Mouse (Mus musculus): ENCODE results near the gene Dlgap1. TPM values are rescaled to one million over a fixed set of nuclear protein-coding genes. Genes with fewer than 3 reads are reported as not detected.

Gene Dlgap1
- 2.4 and 2.7 TPM in 2 replicates for polyA plus RNA-seq (2014; fragmentation: Nextera tagmentation; extraction: Ambion mirVana)

GRCm38 (mm10) chr17:69969021-69969815, at the start of gene Dlgap1:
Dlgap1 (plus strand) TSS chr17:69969073.
- peak within 1 kb of the TSS; percentile 66 for H3K9ac ChIP-seq (ENCODE audit: low read length)
- H3K36me3 ChIP-seq (ENCODE audit: control insufficient read depth, insufficient read depth, low read length): no peaks in the 10 kb centered on the region
- H3K4me2 ChIP-seq: peak within 1 kb of the TSS; percentile 88
- peak; percentile 95 for ATAC-seq (ENCODE audit: low FRiP score)
- H3K27ac ChIP-seq (ENCODE audit: low read depth, low read length): no peak within 1 kb of the TSS
- no peaks in the 10 kb centered on the region for H3K9me3 ChIP-seq (ENCODE audit: control insufficient read depth, low read length)
- peak within 1 kb of the TSS; percentile 56 for H3K4me3 ChIP-seq (ENCODE audit: low read depth, low read length)
- WGBS: under 1% methylated on average over 98 of the region's 105 CpGs
- no peaks in the 10 kb centered on the region for H3K4me1 ChIP-seq (ENCODE audit: control insufficient read depth, insufficient read depth, low read length)
- H3K27me3 ChIP-seq (ENCODE audit: control insufficient read depth, insufficient read depth, low read length): peaks cover 11% of the 10 kb centered on the region
- peak; percentile 97 for DNase-seq (ENCODE audit: low spot score, missing footprints)

DNA sequence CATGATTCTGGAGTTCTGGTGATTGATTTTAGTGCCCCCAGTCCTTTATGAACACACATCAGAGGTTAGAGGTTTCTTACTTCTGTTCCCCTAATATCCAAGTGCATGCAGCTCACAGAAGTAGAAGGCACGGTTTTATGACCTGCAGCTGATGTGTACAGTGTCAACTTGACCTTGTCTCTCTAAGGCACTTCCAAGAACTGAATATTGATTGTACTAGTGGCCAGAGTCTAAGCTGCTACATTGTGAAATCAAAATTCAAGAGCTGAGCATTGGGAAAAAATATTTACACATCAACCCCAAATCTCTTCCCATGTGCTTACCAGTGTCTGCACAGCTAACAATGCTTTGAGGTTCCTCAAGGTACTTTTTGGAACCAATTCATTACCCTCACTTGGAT, 13.9 kb upstream of the Dlgap1 start:
- Histone ChIP-seq H3K27me3 (ENCODE audit: control insufficient read depth, insufficient read depth, low read length) (no peaks in the 10 kb centered on the region), H3K4me3 (ENCODE audit: low read depth, low read length) (no peak overlapping the region), H3K4me2 (no peak overlapping the region), H3K9me3 (ENCODE audit: control insufficient read depth, low read length) (no peaks in the 10 kb centered on the region), H3K9ac (ENCODE audit: low read length) (no peak overlapping the region), H3K27ac (ENCODE audit: low read depth, low read length) (no peak overlapping the region), H3K36me3 (ENCODE audit: control insufficient read depth, insufficient read depth, low read length) (no peaks in the 10 kb centered on the region), H3K4me1 (ENCODE audit: control insufficient read depth, insufficient read depth, low read length) (no peaks in the 10 kb centered on the region)
- WGBS: 73% methylated on average over 1 of the region's 1 CpGs
- ATAC-seq (ENCODE audit: low FRiP score) (no peak), DNase-seq (ENCODE audit: low spot score, missing footprints) (no peak)

DNA sequence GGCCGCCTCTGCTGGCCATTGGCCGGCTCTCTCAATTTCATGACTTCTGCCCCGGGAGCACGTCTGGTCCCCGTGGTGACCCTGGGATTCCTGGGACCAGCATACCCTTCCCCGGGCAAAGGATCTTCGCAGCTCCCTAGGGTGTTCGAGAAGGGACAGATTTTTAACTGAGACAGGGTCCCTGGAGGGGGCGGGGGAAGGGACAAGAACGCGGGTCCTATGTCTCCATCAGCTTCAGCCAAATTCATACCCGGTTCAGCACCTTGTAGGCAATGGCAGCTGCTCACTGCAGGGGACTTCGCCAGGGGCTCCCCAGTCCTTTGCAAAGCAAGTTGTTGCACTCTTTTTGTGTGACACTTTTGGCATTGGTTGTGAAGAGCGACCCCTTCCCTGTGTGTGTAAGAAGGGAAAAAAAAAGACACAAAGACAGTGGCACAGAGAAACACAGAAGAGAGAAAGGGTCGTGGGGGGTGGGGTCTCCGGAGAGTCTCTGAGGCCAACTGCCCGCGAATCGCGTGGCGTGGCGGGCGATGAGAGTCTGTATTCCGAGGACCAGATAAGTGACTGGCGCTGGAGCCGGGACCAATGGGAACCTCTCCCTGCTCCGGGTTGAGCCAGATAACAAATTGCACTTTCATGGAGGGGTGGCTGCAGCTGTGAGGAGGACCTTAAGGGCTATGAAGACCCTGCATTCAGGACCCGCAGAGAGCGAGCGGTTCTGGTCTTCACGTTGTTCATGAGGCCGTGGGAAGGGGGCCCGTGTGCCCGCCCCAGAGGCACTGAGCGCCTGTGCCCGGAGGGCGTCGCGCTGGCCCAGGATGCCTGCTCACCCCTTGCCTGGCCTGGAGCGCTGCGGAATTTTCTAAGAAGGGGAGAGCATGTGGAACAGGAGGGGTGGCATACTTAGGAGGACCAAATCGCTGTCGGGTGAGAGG, 1.2 kb downstream of the Dlgap1 start:
- Histone ChIP-seq H3K4me2 (peak overlapping the region; percentile 88), H3K27ac (ENCODE audit: low read depth, low read length) (no peak overlapping the region), H3K9ac (ENCODE audit: low read length) (peak overlapping the region; percentile 66), H3K36me3 (ENCODE audit: control insufficient read depth, insufficient read depth, low read length) (no peaks in the 10 kb centered on the region), H3K4me3 (ENCODE audit: low read depth, low read length) (peak overlapping the region; percentile 56), H3K4me1 (ENCODE audit: control insufficient read depth, insufficient read depth, low read length) (no peaks in the 10 kb centered on the region), H3K9me3 (ENCODE audit: control insufficient read depth, low read length) (no peaks in the 10 kb centered on the region), H3K27me3 (ENCODE audit: control insufficient read depth, insufficient read depth, low read length) (peaks cover 11% of the 10 kb centered on the region)
- ATAC-seq (ENCODE audit: low FRiP score): peak; percentile 53
- under 1% methylated on average over 43 of the region's 43 CpGs for WGBS
- DNase-seq (ENCODE audit: low spot score, missing footprints): peak; percentile 94

DNA sequence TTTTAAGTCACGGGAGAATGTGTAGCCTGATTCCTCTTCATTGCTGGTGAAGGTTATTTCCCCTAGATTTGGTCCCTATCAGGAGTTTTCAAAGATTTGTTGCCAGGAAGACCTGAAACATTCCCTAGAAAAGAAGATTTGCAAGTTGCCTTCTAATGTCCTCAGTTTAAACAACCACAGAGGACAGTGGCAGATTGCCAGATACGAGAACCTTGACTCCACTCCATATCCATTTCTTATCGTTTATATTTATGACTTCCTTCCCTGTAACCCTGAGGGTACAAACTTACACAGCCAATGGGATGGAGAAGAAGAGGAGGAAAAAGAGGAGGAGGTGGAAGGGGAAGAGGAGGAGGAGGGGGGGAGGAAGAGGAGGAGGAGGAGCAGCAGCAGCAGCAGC, 4.2 kb downstream of the Dlgap1 start:
- Histone ChIP-seq H3K4me3 (ENCODE audit: low read depth, low read length) (no peak overlapping the region), H3K4me1 (ENCODE audit: control insufficient read depth, insufficient read depth, low read length) (no peaks in the 10 kb centered on the region), H3K4me2 (no peak overlapping the region), H3K36me3 (ENCODE audit: control insufficient read depth, insufficient read depth, low read length) (no peaks in the 10 kb centered on the region), H3K27me3 (ENCODE audit: control insufficient read depth, insufficient read depth, low read length) (peaks cover 11% of the 10 kb centered on the region), H3K27ac (ENCODE audit: low read depth, low read length) (no peak overlapping the region), H3K9me3 (ENCODE audit: control insufficient read depth, low read length) (no peaks in the 10 kb centered on the region), H3K9ac (ENCODE audit: low read length) (no peak overlapping the region)
- 83% methylated on average over 3 of the region's 3 CpGs for WGBS
- DNase-seq (ENCODE audit: low spot score, missing footprints) (no peak), ATAC-seq (ENCODE audit: low FRiP score) (no peak)

DNA sequence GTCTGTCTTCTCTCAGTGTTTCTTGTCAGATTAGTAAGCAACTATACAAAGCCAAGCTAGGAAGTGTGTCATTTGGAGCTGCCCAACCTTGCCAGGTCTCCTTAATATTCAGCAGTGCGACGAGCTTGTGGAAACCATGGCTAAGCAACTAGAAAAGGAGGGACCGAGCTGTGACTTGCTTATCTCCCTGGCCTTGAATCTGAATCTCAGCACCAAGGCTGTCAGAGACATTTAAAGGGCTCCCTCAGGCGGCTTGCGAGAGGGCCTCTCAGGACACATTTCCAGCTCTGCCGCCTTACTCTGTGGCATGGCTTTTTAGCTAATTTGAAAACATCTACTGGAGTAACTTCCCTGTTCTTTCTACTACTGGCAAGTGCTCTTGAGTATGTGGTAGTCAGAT, 5.1 kb downstream of the Dlgap1 start:
- Histone ChIP-seq H3K36me3 (ENCODE audit: control insufficient read depth, insufficient read depth, low read length) (no peaks in the 10 kb centered on the region), H3K9me3 (ENCODE audit: control insufficient read depth, low read length) (no peaks in the 10 kb centered on the region), H3K9ac (ENCODE audit: low read length) (no peak overlapping the region), H3K27me3 (ENCODE audit: control insufficient read depth, insufficient read depth, low read length) (peaks cover 11% of the 10 kb centered on the region), H3K27ac (ENCODE audit: low read depth, low read length) (no peak overlapping the region), H3K4me1 (ENCODE audit: control insufficient read depth, insufficient read depth, low read length) (no peaks in the 10 kb centered on the region), H3K4me3 (ENCODE audit: low read depth, low read length) (no peak overlapping the region), H3K4me2 (no peak overlapping the region)
- 68% methylated on average over 6 of the region's 6 CpGs for WGBS
- no peak for ATAC-seq (ENCODE audit: low FRiP score)
- no peak for DNase-seq (ENCODE audit: low spot score, missing footprints)

DNA sequence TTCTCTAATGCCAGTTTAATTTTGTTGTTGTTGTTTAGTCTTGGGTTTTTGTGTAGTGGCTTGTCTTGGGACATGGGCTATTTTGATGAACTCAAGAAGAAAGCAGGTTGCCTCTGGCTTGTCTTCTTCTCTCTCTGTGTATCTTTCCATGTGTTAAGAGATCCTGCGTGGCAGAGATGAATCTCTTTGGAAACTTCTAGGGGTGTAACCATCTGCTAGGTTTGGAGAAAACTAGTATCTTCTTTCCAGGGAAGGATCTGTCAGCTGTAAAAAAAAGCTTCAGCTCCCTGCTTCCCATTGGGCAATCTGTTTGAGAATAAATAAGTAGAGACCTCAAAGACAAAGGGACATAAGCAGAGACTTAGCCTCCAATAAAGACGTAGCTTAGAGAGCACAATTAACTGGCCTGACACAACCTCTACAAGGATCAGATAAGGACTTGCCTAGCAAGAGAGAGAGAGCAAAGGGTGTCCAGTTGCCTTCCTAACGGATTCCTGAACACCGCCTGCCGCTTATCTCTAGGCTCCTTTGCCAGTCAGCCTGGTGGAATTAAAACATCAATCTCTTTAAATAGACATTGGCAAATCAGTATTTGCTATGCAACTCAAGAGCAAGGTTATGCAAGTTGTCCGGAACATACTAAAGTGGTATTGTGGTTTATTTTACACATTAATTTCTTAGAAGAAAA, 13.5 kb downstream of the Dlgap1 start:
- H3K4me2 ChIP-seq: no peak overlapping the region
- no peak for DNase-seq (ENCODE audit: low spot score, missing footprints)
- H3K36me3 ChIP-seq (ENCODE audit: control insufficient read depth, insufficient read depth, low read length): no peaks in the 10 kb centered on the region
- no peaks in the 10 kb centered on the region for H3K27me3 ChIP-seq (ENCODE audit: control insufficient read depth, insufficient read depth, low read length)
- WGBS: 81% methylated on average over 6 of the region's 6 CpGs
- no peak overlapping the region for H3K9ac ChIP-seq (ENCODE audit: low read length)
- H3K4me1 ChIP-seq (ENCODE audit: control insufficient read depth, insufficient read depth, low read length): no peaks in the 10 kb centered on the region
- no peak overlapping the region for H3K27ac ChIP-seq (ENCODE audit: low read depth, low read length)
- no peak overlapping the region for H3K4me3 ChIP-seq (ENCODE audit: low read depth, low read length)
- no peaks in the 10 kb centered on the region for H3K9me3 ChIP-seq (ENCODE audit: control insufficient read depth, low read length)
- ATAC-seq (ENCODE audit: low FRiP score): no peak

DNA sequence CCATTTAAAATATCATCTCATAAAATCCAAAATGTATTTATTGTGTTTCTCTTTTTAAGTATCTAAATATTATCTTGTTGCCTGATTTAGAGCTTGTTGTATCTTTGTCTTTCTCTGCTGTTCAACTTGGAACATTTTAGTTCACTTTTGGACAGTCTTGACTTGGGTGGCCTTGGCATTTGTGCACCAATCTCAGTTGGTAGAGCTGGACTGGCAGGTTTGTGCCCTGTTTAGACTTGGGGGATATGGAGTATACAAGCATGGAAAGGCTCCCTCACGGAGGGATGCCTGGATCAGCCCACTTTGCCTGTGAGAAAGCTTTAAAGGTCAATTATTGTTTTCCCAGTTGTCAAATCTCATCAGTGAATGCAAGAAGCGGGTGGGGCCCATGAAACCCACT, 27.5 kb downstream of the Dlgap1 start:
- no peak for DNase-seq (ENCODE audit: low spot score, missing footprints)
- no peak overlapping the region for H3K4me3 ChIP-seq (ENCODE audit: low read depth, low read length)
- no peaks in the 10 kb centered on the region for H3K4me1 ChIP-seq (ENCODE audit: control insufficient read depth, insufficient read depth, low read length)
- H3K9ac ChIP-seq (ENCODE audit: low read length): no peak overlapping the region
- no peak overlapping the region for H3K4me2 ChIP-seq
- H3K27ac ChIP-seq (ENCODE audit: low read depth, low read length): no peak overlapping the region
- ATAC-seq (ENCODE audit: low FRiP score): no peak
- no peaks in the 10 kb centered on the region for H3K27me3 ChIP-seq (ENCODE audit: control insufficient read depth, insufficient read depth, low read length)
- WGBS: 80% methylated on average over 2 of the region's 2 CpGs
- no peaks in the 10 kb centered on the region for H3K36me3 ChIP-seq (ENCODE audit: control insufficient read depth, insufficient read depth, low read length)
- H3K9me3 ChIP-seq (ENCODE audit: control insufficient read depth, low read length): no peaks in the 10 kb centered on the region

DNA sequence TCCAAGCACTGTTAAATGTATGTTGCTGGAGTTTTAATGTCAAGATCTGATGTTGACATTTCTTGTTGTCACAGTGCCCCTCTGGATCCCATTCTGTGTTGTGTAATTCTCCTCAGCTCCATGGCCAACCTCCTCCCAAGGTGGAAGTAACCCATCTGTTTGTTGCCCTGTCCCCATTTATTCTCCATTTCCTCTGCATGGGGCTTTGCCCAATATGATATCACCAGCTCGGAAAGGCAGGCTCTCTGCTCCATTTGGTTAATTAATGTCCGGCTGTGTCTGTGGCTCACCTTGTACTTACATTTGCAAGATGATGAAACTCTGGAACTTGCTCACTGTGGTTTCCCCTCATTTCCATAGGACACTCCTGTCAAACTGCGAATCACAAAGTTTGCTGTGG, 33.2 kb downstream of the Dlgap1 start:
- H3K9ac ChIP-seq (ENCODE audit: low read length): no peak overlapping the region
- DNase-seq (ENCODE audit: low spot score, missing footprints) (no peak), ATAC-seq (ENCODE audit: low FRiP score) (no peak)
- H3K36me3 ChIP-seq (ENCODE audit: control insufficient read depth, insufficient read depth, low read length): no peaks in the 10 kb centered on the region
- no peak overlapping the region for H3K27ac ChIP-seq (ENCODE audit: low read depth, low read length)
- H3K4me3 ChIP-seq (ENCODE audit: low read depth, low read length): no peak overlapping the region
- H3K4me1 ChIP-seq (ENCODE audit: control insufficient read depth, insufficient read depth, low read length): no peaks in the 10 kb centered on the region
- WGBS: 90% methylated on average over 3 of the region's 3 CpGs
- H3K4me2 ChIP-seq: no peak overlapping the region
- no peaks in the 10 kb centered on the region for H3K27me3 ChIP-seq (ENCODE audit: control insufficient read depth, insufficient read depth, low read length)
- H3K9me3 ChIP-seq (ENCODE audit: control insufficient read depth, low read length): no peaks in the 10 kb centered on the region
